Mouse (Mus musculus) lung, embryonic 15.5 days (tissue): ENCODE measurements around the gene Nkain1. TPM values are rescaled to one million over a fixed set of nuclear protein-coding genes. Genes with fewer than 3 reads are reported as not detected.

Experiments
- ATAC-seq: fragments of 200-750 bp; cut with Nextera tagmentation; 2 replicates; pipeline ENCODE4 v1.8.0; 2017; ENCODE audit warnings: moderate number of reproducible peaks, borderline replicate concordance; ENCODE audit not compliant: low FRiP score, low TSS enrichment; ENCODE audit errors: extremely low read depth
- H3K27ac ChIP-seq: fragments of 300-500 bp; sonication (generic); 2 replicates; pipeline ENCODE4 v1.5.1; 2015; ENCODE audit warnings: moderate library complexity, mild to moderate bottlenecking, inconsistent platforms
- H3K27me3 ChIP-seq: fragments of 300-500 bp; sonication (generic); 2 replicates; pipeline ENCODE4 v1.6.1; 2015; ENCODE audit warnings: inconsistent platforms
- H3K36me3 ChIP-seq: fragments of 300-500 bp; sonication (generic); 2 replicates; pipeline ENCODE4 v1.6.1; 2015; ENCODE audit warnings: inconsistent platforms
- H3K4me1 ChIP-seq: fragments of 300-500 bp; sonication (generic); 2 replicates; pipeline ENCODE4 v1.6.1; 2015; ENCODE audit warnings: inconsistent platforms
- H3K4me2 ChIP-seq: fragments of 300-500 bp; sonication (generic); 2 replicates; pipeline ENCODE4 v1.6.1; 2015; ENCODE audit warnings: inconsistent platforms, mild to moderate bottlenecking, moderate library complexity
- H3K4me3 ChIP-seq: fragments of 300-500 bp; sonication (generic); 2 replicates; pipeline ENCODE4 v1.5.1; 2015; ENCODE audit warnings: mild to moderate bottlenecking, inconsistent platforms
- H3K9ac ChIP-seq: fragments of 300-500 bp; sonication (generic); 2 replicates; pipeline ENCODE4 v1.6.1; 2015; ENCODE audit warnings: inconsistent platforms
- H3K9me3 ChIP-seq: fragments of 300-500 bp; sonication (generic); 2 replicates; pipeline ENCODE4 v1.6.1; 2016; ENCODE audit warnings: inconsistent platforms
- WGBS: fragments of 180-500 bp; shearing (Covaris S2); methylation state at CpG from one replicate; pipeline ENCODE4 v1.1.7; 2015; 5-methylcytosine and 5-hydroxymethylcytosine counted together
- polyA plus RNA-seq: library from polyadenylated mRNA; unstranded; fragments of >200 nt; fragmentation: Nextera tagmentation; extraction: Ambion mirVana; gene quantifications from 2 replicates; pipeline ENCODE4 v1.2.1, GENCODE M21; 2015

Gene Nkain1
- polyA plus RNA-seq: 0.74 and 1.3 TPM in 2 replicates

- peaks cover 4% of the 10 kb centered on the region; the same call in 1 of the 2 replicates for H3K27me3 ChIP-seq
- 1% methylated on average over 17 of the region's 41 CpGs for WGBS
- H3K4me2 ChIP-seq: peak within 1 kb of the TSS; percentile 99
- H3K4me1 ChIP-seq: peaks cover 23% of the 10 kb centered on the region
- H3K9ac ChIP-seq: peak within 1 kb of the TSS; percentile 62
- H3K36me3 ChIP-seq: no peaks in the 10 kb centered on the region
- peak; percentile 87 for ATAC-seq
- H3K27ac ChIP-seq: no peak within 1 kb of the TSS
- H3K9me3 ChIP-seq: no peaks in the 10 kb centered on the region
- peak within 1 kb of the TSS; percentile 71 for H3K4me3 ChIP-seq
These were observed at the start of gene Nkain1 for GRCm38 (mm10) chr4:130574048-130574413. Gene Nkain1, minus strand, starts transcription at chr4:130574173.

GRCm38 (mm10) chr4:130578734-130579274, 4.8 kb upstream of the Nkain1 start:
- Histone ChIP-seq H3K4me2 (no peak overlapping the region), H3K4me3 (no peak overlapping the region), H3K36me3 (no peaks in the 10 kb centered on the region), H3K4me1 (peaks cover 5% of the 10 kb centered on the region; the same call in 1 of the 2 replicates), H3K9ac (no peak overlapping the region), H3K27ac (no peak overlapping the region), H3K27me3 (no peaks in the 10 kb centered on the region; the same call in 1 of the 2 replicates), H3K9me3 (no peaks in the 10 kb centered on the region)
- ATAC-seq: no peak
- WGBS: 42% methylated on average over 9 of the region's 9 CpGs

GRCm38 (mm10) chr4:130577081-130577480, 3.1 kb upstream of the Nkain1 start:
- Histone ChIP-seq H3K27me3 (peaks cover 4% of the 10 kb centered on the region; the same call in 1 of the 2 replicates), H3K9ac (no peak overlapping the region), H3K4me1 (peaks cover 18% of the 10 kb centered on the region), H3K4me2 (no peak overlapping the region), H3K36me3 (no peaks in the 10 kb centered on the region), H3K4me3 (no peak overlapping the region), H3K27ac (no peak overlapping the region), H3K9me3 (no peaks in the 10 kb centered on the region)
- 69% methylated on average over 6 of the region's 6 CpGs for WGBS
- ATAC-seq: no peak

GRCm38 (mm10) chr4:130576247-130576931, 2.4 kb upstream of the Nkain1 start:
- no peak overlapping the region for H3K27ac ChIP-seq
- no peaks in the 10 kb centered on the region for H3K9me3 ChIP-seq
- H3K4me2 ChIP-seq: no peak overlapping the region
- no peak overlapping the region for H3K4me3 ChIP-seq
- ATAC-seq: no peak
- H3K4me1 ChIP-seq: peaks cover 23% of the 10 kb centered on the region
- peaks cover 4% of the 10 kb centered on the region; the same call in 1 of the 2 replicates for H3K27me3 ChIP-seq
- no peaks in the 10 kb centered on the region for H3K36me3 ChIP-seq
- WGBS: 53% methylated on average over 13 of the region's 13 CpGs
- no peak overlapping the region for H3K9ac ChIP-seq

GRCm38 (mm10) chr4:130575533-130575932, 1.6 kb upstream of the Nkain1 start:
- Histone ChIP-seq H3K36me3 (no peaks in the 10 kb centered on the region), H3K4me1 (peaks cover 23% of the 10 kb centered on the region), H3K9ac (no peak overlapping the region), H3K27ac (no peak overlapping the region), H3K4me2 (no peak overlapping the region), H3K27me3 (peaks cover 4% of the 10 kb centered on the region; the same call in 1 of the 2 replicates), H3K4me3 (no peak overlapping the region), H3K9me3 (no peaks in the 10 kb centered on the region)
- no peak for ATAC-seq
- 70% methylated on average over 3 of the region's 3 CpGs for WGBS

GRCm38 (mm10) chr4:130574861-130575460, 988 bp upstream of the Nkain1 start:
- Histone ChIP-seq H3K4me1 (peaks cover 23% of the 10 kb centered on the region), H3K36me3 (no peaks in the 10 kb centered on the region), H3K27ac (no peak overlapping the region), H3K4me3 (no peak overlapping the region), H3K27me3 (peaks cover 4% of the 10 kb centered on the region; the same call in 1 of the 2 replicates), H3K9ac (no peak overlapping the region), H3K9me3 (no peaks in the 10 kb centered on the region), H3K4me2 (peak overlapping the region; percentile 99; the same call in 1 of the 2 replicates)
- ATAC-seq: no peak
- 68% methylated on average over 7 of the region's 7 CpGs for WGBS

GRCm38 (mm10) chr4:130573351-130574047, 474 bp downstream of the Nkain1 start:
- no peaks in the 10 kb centered on the region for H3K9me3 ChIP-seq
- H3K27me3 ChIP-seq: peaks cover 4% of the 10 kb centered on the region; the same call in 1 of the 2 replicates
- ATAC-seq: peak; percentile 62
- H3K9ac ChIP-seq: peak overlapping the region; percentile 62
- H3K4me1 ChIP-seq: peaks cover 23% of the 10 kb centered on the region
- H3K27ac ChIP-seq: no peak overlapping the region
- H3K4me3 ChIP-seq: peak overlapping the region; percentile 71
- WGBS: under 1% methylated on average over 50 of the region's 76 CpGs
- no peaks in the 10 kb centered on the region for H3K36me3 ChIP-seq
- peak overlapping the region; percentile 99 for H3K4me2 ChIP-seq

GRCm38 (mm10) chr4:130573012-130573350, 992 bp downstream of the Nkain1 start:
- WGBS: 0% methylated on average over 6 of the region's 6 CpGs
- no peaks in the 10 kb centered on the region for H3K36me3 ChIP-seq
- peak overlapping the region; percentile 99 for H3K4me2 ChIP-seq
- H3K9me3 ChIP-seq: no peaks in the 10 kb centered on the region
- peaks cover 23% of the 10 kb centered on the region for H3K4me1 ChIP-seq
- peaks cover 4% of the 10 kb centered on the region; the same call in 1 of the 2 replicates for H3K27me3 ChIP-seq
- peak overlapping the region; percentile 71 for H3K4me3 ChIP-seq
- no peak overlapping the region for H3K27ac ChIP-seq
- no peak for ATAC-seq
- peak overlapping the region; percentile 62; the same call in 1 of the 2 replicates for H3K9ac ChIP-seq

GRCm38 (mm10) chr4:130572545-130572944, 1.4 kb downstream of the Nkain1 start:
- H3K4me1 ChIP-seq: peaks cover 23% of the 10 kb centered on the region
- 13% methylated on average over 10 of the region's 10 CpGs for WGBS
- H3K9ac ChIP-seq: no peak overlapping the region
- peak overlapping the region; percentile 99 for H3K4me2 ChIP-seq
- peak overlapping the region; percentile 71 for H3K4me3 ChIP-seq
- no peak overlapping the region for H3K27ac ChIP-seq
- H3K36me3 ChIP-seq: no peaks in the 10 kb centered on the region
- no peak for ATAC-seq
- H3K9me3 ChIP-seq: no peaks in the 10 kb centered on the region
- H3K27me3 ChIP-seq: peaks cover 4% of the 10 kb centered on the region; the same call in 1 of the 2 replicates

GRCm38 (mm10) chr4:130570941-130571720, 2.8 kb downstream of the Nkain1 start:
- Histone ChIP-seq H3K9ac (no peak overlapping the region), H3K36me3 (no peaks in the 10 kb centered on the region), H3K27ac (no peak overlapping the region), H3K4me2 (no peak overlapping the region), H3K4me3 (no peak overlapping the region), H3K9me3 (no peaks in the 10 kb centered on the region), H3K4me1 (peaks cover 23% of the 10 kb centered on the region), H3K27me3 (peaks cover 4% of the 10 kb centered on the region; the same call in 1 of the 2 replicates)
- ATAC-seq: no peak
- 48% methylated on average over 10 of the region's 10 CpGs for WGBS
